In the genomic region with DNA sequence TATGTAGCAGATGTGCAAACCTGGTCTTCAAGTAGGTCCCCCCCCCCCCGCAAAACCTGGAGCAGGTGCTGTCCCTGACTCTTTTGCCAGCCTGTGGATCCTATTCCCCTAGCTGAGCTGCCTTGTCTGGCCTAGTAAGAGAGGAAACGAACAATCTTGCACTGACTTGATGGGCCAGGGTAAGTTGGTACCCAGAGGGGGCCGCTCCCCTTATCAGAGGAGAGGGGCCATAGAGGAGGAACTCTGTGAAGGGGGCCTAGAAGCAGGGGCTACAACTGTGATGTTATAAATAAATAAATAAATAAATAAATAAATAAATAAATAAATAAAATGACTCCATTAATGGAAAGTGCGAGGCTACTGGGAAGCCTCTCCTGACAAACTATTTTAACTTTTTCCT, we compare ENCODE assay signal across 26 mouse cellular contexts.
DNase-seq lines count a peak whose midpoint lies in the region; ATAC-seq and TF ChIP-seq lines count a peak whose summit lies in the region.
"Had no signal": no experiment of that assay in that cellular context is flagged by ENCODE, and none has a peak within 500 bp of the region (broad histone marks: within the 10 kb centered on the region; RNA-seq: fewer than 3 reads in every experiment).

No protein-coding gene starts in this region.

- no peak for TF ChIP-seq CTCF in hindbrain, postnatal 0 days (IDR thresholded peaks at IDR 0.05; ENCODE audit: low read depth)

- no peaks in the 10 kb centered on the region for H3K27me3 ChIP-seq in forebrain, embryonic 13.5 days
- H3K27me3 ChIP-seq in forebrain, embryonic 11.5 days (ENCODE audit: control insufficient read depth, insufficient read depth, low read length): no peaks in the 10 kb centered on the region
- H3K27me3 ChIP-seq in hindbrain, embryonic 13.5 days: no peaks in the 10 kb centered on the region
- no peaks in the 10 kb centered on the region for H3K27me3 ChIP-seq in hindbrain, postnatal 0 days (ENCODE audit: insufficient read depth, low read length)
- no peaks in the 10 kb centered on the region; the same call in 1 of the 2 replicates for H3K27me3 ChIP-seq in limb, embryonic 12.5 days
- H3K27me3 ChIP-seq in limb, embryonic 10.5 days (ENCODE audit: low read depth, poor library complexity, severe bottlenecking): no peaks in the 10 kb centered on the region
- no peaks in the 10 kb centered on the region for H3K27me3 ChIP-seq in midbrain, embryonic 13.5 days
- no peaks in the 10 kb centered on the region for H3K27me3 ChIP-seq in midbrain, embryonic 15.5 days (replicated peaks)
- H3K27me3 ChIP-seq: CH12.LX; embryonic facial prominence, embryonic 12.5 days had no signal

- no peak overlapping the region for H3K4me3 ChIP-seq in forebrain, embryonic 13.5 days
- H3K4me3 ChIP-seq in forebrain, embryonic 11.5 days (ENCODE audit: low read depth, low read length): no peak overlapping the region
- H3K4me3 ChIP-seq in hindbrain, embryonic 13.5 days: no peak overlapping the region
- no peak overlapping the region for H3K4me3 ChIP-seq in hindbrain, postnatal 0 days (ENCODE audit: low read length)
- no peak overlapping the region for H3K4me3 ChIP-seq in limb, embryonic 12.5 days (replicated peaks)
- H3K4me3 ChIP-seq in limb, embryonic 10.5 days: no peak overlapping the region
- H3K4me3 ChIP-seq in midbrain, embryonic 13.5 days (replicated peaks): no peak overlapping the region
- no peak overlapping the region for H3K4me3 ChIP-seq in midbrain, embryonic 15.5 days
- H3K4me3 ChIP-seq: embryonic facial prominence, embryonic 10.5 days; embryonic facial prominence, embryonic 12.5 days had no signal

- WGBS in forebrain, embryonic 13.5 days: 95% methylated on average over 4 of the region's 4 CpGs
- WGBS in forebrain, embryonic 11.5 days: 90% methylated on average over 4 of the region's 4 CpGs
- 92% methylated on average over 4 of the region's 4 CpGs for WGBS in hindbrain, embryonic 13.5 days
- 91% methylated on average over 4 of the region's 4 CpGs for WGBS in hindbrain, postnatal 0 days
- WGBS in limb, embryonic 12.5 days: 86% methylated on average over 4 of the region's 4 CpGs
- 90% methylated on average over 4 of the region's 4 CpGs for WGBS in limb, embryonic 10.5 days
- 95% methylated on average over 4 of the region's 4 CpGs for WGBS in midbrain, embryonic 13.5 days
- WGBS in midbrain, embryonic 15.5 days: 97% methylated on average over 4 of the region's 4 CpGs

- H3K4me1 ChIP-seq in forebrain, embryonic 13.5 days: no peaks in the 10 kb centered on the region
- no peaks in the 10 kb centered on the region for H3K4me1 ChIP-seq in forebrain, embryonic 11.5 days (replicated peaks; ENCODE audit: control insufficient read depth, insufficient read depth, low read length)
- no peaks in the 10 kb centered on the region for H3K4me1 ChIP-seq in hindbrain, embryonic 13.5 days (replicated peaks)
- H3K4me1 ChIP-seq in hindbrain, postnatal 0 days (ENCODE audit: insufficient read depth, low read length): no peaks in the 10 kb centered on the region
- H3K4me1 ChIP-seq in limb, embryonic 12.5 days (replicated peaks): no peaks in the 10 kb centered on the region
- H3K4me1 ChIP-seq in limb, embryonic 10.5 days: no peaks in the 10 kb centered on the region
- H3K4me1 ChIP-seq in midbrain, embryonic 13.5 days (replicated peaks): no peaks in the 10 kb centered on the region; the same call in 1 of the 2 replicates
- H3K4me1 ChIP-seq in midbrain, embryonic 15.5 days: no peaks in the 10 kb centered on the region
- H3K4me1 ChIP-seq: embryonic facial prominence, embryonic 10.5 days; embryonic facial prominence, embryonic 12.5 days had no signal

- H3K4me2 ChIP-seq in forebrain, embryonic 13.5 days: no peak overlapping the region
- H3K4me2 ChIP-seq in forebrain, embryonic 11.5 days (ENCODE audit: low read depth, low read length, severe bottlenecking): no peak overlapping the region
- H3K4me2 ChIP-seq in hindbrain, embryonic 13.5 days: no peak overlapping the region
- no peak overlapping the region for H3K4me2 ChIP-seq in hindbrain, postnatal 0 days (ENCODE audit: low read depth, low read length)
- H3K4me2 ChIP-seq in limb, embryonic 12.5 days: no peak overlapping the region
- no peak overlapping the region for H3K4me2 ChIP-seq in midbrain, embryonic 13.5 days (replicated peaks)
- no peak overlapping the region for H3K4me2 ChIP-seq in midbrain, embryonic 15.5 days
- H3K4me2 ChIP-seq: embryonic facial prominence, embryonic 12.5 days had no signal

- H3K9ac ChIP-seq in forebrain, embryonic 13.5 days: no peak overlapping the region
- no peak overlapping the region for H3K9ac ChIP-seq in forebrain, embryonic 11.5 days (ENCODE audit: low read length)
- no peak overlapping the region for H3K9ac ChIP-seq in hindbrain, embryonic 13.5 days
- no peak overlapping the region for H3K9ac ChIP-seq in hindbrain, postnatal 0 days (replicated peaks; ENCODE audit: low read length)
- no peak overlapping the region for H3K9ac ChIP-seq in limb, embryonic 12.5 days (replicated peaks)
- no peak overlapping the region for H3K9ac ChIP-seq in midbrain, embryonic 13.5 days (replicated peaks)
- H3K9ac ChIP-seq in midbrain, embryonic 15.5 days: no peak overlapping the region
- H3K9ac ChIP-seq: embryonic facial prominence, embryonic 12.5 days; forebrain, postnatal 0 days had no signal

- DNase-seq in forebrain, embryonic 11.5 days (ENCODE audit: low spot score): no peak
- no peak for DNase-seq in hindbrain, postnatal 0 days (ENCODE audit: low spot score)
- no peak for DNase-seq in limb, embryonic 10.5 days (ENCODE audit: low spot score)
- DNase-seq: adrenal gland, adult 8-10 months; adrenal gland, postnatal 14 days; adrenal gland, postnatal 36 days; B cell, adult 2 months; cerebellum, adult 11-12 months; cerebellum, adult 2 months; cerebellum, adult 9-10 months; cerebellum, postnatal 10 days; cerebellum, postnatal 25 days; forebrain, postnatal 0 days had no signal

- 0 out of 2 replicates have a peak, but pooled peaks have one; percentile 9 for ATAC-seq in forebrain, embryonic 13.5 days
- ATAC-seq in forebrain, embryonic 11.5 days (replicated peaks; ENCODE audit: low FRiP score): no peak
- peak; percentile 46; the same call in 1 of the 2 replicates for ATAC-seq in hindbrain, embryonic 13.5 days (ENCODE audit: low FRiP score)
- no peak for ATAC-seq in hindbrain, postnatal 0 days
- peak; percentile 31; the same call in 1 of the 2 replicates for ATAC-seq in limb, embryonic 12.5 days (ENCODE audit: insufficient number of reproducible peaks, insufficient read depth, low FRiP score, low TSS enrichment, low read depth)
- ATAC-seq in midbrain, embryonic 13.5 days: 0 out of 2 replicates have a peak, but pooled peaks have one; percentile 34
- ATAC-seq in midbrain, embryonic 15.5 days (replicated peaks): no peak; the same call in 1 of the 2 replicates
- ATAC-seq: activated CD4-positive, CD25-positive, alpha-beta regulatory T cell, adult 4 months; CD4-positive, CD25-positive, alpha-beta regulatory T cell, adult 4 months; forebrain, embryonic 14.5 days; forebrain, postnatal 0 days; Patski had no signal

- no peak overlapping the region for H3K27ac ChIP-seq in forebrain, embryonic 13.5 days
- H3K27ac ChIP-seq in forebrain, embryonic 11.5 days (ENCODE audit: low read depth, low read length): no peak overlapping the region
- no peak overlapping the region for H3K27ac ChIP-seq in hindbrain, embryonic 13.5 days
- H3K27ac ChIP-seq in hindbrain, postnatal 0 days: no peak overlapping the region
- no peak overlapping the region for H3K27ac ChIP-seq in limb, embryonic 12.5 days
- H3K27ac ChIP-seq in limb, embryonic 10.5 days: no peak overlapping the region
- H3K27ac ChIP-seq in midbrain, embryonic 13.5 days: no peak overlapping the region
- no peak overlapping the region for H3K27ac ChIP-seq in midbrain, embryonic 15.5 days
- H3K27ac ChIP-seq: embryonic facial prominence, embryonic 10.5 days; embryonic facial prominence, embryonic 12.5 days had no signal

- H3K9me3 ChIP-seq in forebrain, embryonic 13.5 days (replicated peaks): no peaks in the 10 kb centered on the region
- H3K9me3 ChIP-seq in forebrain, embryonic 11.5 days (ENCODE audit: control insufficient read depth, low read length): no peaks in the 10 kb centered on the region
- H3K9me3 ChIP-seq in hindbrain, embryonic 13.5 days: no peaks in the 10 kb centered on the region
- H3K9me3 ChIP-seq in hindbrain, postnatal 0 days (ENCODE audit: low read length): no peaks in the 10 kb centered on the region
- no peaks in the 10 kb centered on the region for H3K9me3 ChIP-seq in limb, embryonic 12.5 days
- no peaks in the 10 kb centered on the region for H3K9me3 ChIP-seq in limb, embryonic 10.5 days (replicated peaks)
- H3K9me3 ChIP-seq in midbrain, embryonic 13.5 days: no peaks in the 10 kb centered on the region
- no peaks in the 10 kb centered on the region for H3K9me3 ChIP-seq in midbrain, embryonic 15.5 days
- H3K9me3 ChIP-seq: embryonic facial prominence, embryonic 10.5 days; embryonic facial prominence, embryonic 12.5 days; G1E had no signal

- no peaks in the 10 kb centered on the region for H3K36me3 ChIP-seq in forebrain, embryonic 13.5 days (ENCODE audit: poor library complexity, severe bottlenecking)
- no peaks in the 10 kb centered on the region for H3K36me3 ChIP-seq in forebrain, embryonic 11.5 days (ENCODE audit: control insufficient read depth, insufficient read depth, low read length)
- H3K36me3 ChIP-seq in hindbrain, embryonic 13.5 days: no peaks in the 10 kb centered on the region
- no peaks in the 10 kb centered on the region for H3K36me3 ChIP-seq in hindbrain, postnatal 0 days (ENCODE audit: insufficient read depth, low read length)
- H3K36me3 ChIP-seq in limb, embryonic 12.5 days: no peaks in the 10 kb centered on the region
- no peaks in the 10 kb centered on the region for H3K36me3 ChIP-seq in limb, embryonic 10.5 days
- no peaks in the 10 kb centered on the region for H3K36me3 ChIP-seq in midbrain, embryonic 13.5 days
- no peaks in the 10 kb centered on the region for H3K36me3 ChIP-seq in midbrain, embryonic 15.5 days (replicated peaks)
- H3K36me3 ChIP-seq: embryonic facial prominence, embryonic 10.5 days; embryonic facial prominence, embryonic 12.5 days; G1E had no signal

Comparison
In these comparisons a context has a peak if more than half of its experiments do, and no peak if none do; other contexts are left out.
1. ATAC-seq: peak in forebrain, embryonic 13.5 days (single experiment), hindbrain, embryonic 13.5 days (single experiment), limb, embryonic 12.5 days (single experiment) and midbrain, embryonic 13.5 days (single experiment); none in forebrain, embryonic 11.5 days (single experiment), hindbrain, postnatal 0 days (single experiment) and midbrain, embryonic 15.5 days (single experiment).